Mouse (Mus musculus): ENCODE measurements around the gene Gnptab.
A peak's percentile ranks its signal among the peaks of the same experiment; 100 is the strongest.

The Gnptab gene

GRCm38 (mm10) chr10:88376770-88377169, 2.2 kb upstream of the Gnptab start:
- DNase-seq (ENCODE audit: low spot score in 2 of 2), result peak; percentile 96 to 97

- DNase-seq (ENCODE audit: low spot score in 2 of 2), result no peak
Observed at GRCm38 (mm10) chr10:88377666-88378065, 1.3 kb upstream of the Gnptab start.

- DNase-seq (ENCODE audit: low spot score in 2 of 2), result peak; percentile 33 to 40
Observed at GRCm38 (mm10) chr10:88380002-88380401, 1.1 kb downstream of the Gnptab start.

- DNase-seq (ENCODE audit: low spot score in 2 of 2), result no peak
Observed at GRCm38 (mm10) chr10:88380430-88381060, 1.6 kb downstream of the Gnptab start.

GRCm38 (mm10) chr10:88381286-88381685, 2.4 kb downstream of the Gnptab start:
- DNase-seq (ENCODE audit: low spot score in 2 of 2), result no peak

- no peak for DNase-seq (ENCODE audit: low spot score in 2 of 2)
Observed at GRCm38 (mm10) chr10:88382009-88382408, 3.1 kb downstream of the Gnptab start.

GRCm38 (mm10) chr10:88383479-88383878, 4.5 kb downstream of the Gnptab start:
- no peak for DNase-seq (ENCODE audit: low spot score in 2 of 2)

GRCm38 (mm10) chr10:88384081-88384480, 5.1 kb downstream of the Gnptab start:
- DNase-seq (ENCODE audit: low spot score in 2 of 2), result no peak

GRCm38 (mm10) chr10:88385290-88385689, 6.4 kb downstream of the Gnptab start:
- DNase-seq (ENCODE audit: low spot score in 2 of 2), result no peak

GRCm38 (mm10) chr10:88385758-88386157, 6.8 kb downstream of the Gnptab start:
- DNase-seq (ENCODE audit: low spot score in 2 of 2), result no peak

GRCm38 (mm10) chr10:88386251-88386650, 7.3 kb downstream of the Gnptab start:
- no peak for DNase-seq (ENCODE audit: low spot score in 2 of 2)

- DNase-seq (ENCODE audit: low spot score in 2 of 2), result no peak
Observed at GRCm38 (mm10) chr10:88389576-88389975, 10.6 kb downstream of the Gnptab start.

- no peak for DNase-seq (ENCODE audit: low spot score in 2 of 2)
Observed at GRCm38 (mm10) chr10:88390096-88390790, 11.3 kb downstream of the Gnptab start.

- DNase-seq (ENCODE audit: low spot score in 2 of 2), result no peak
Observed at GRCm38 (mm10) chr10:88391495-88391894, 12.6 kb downstream of the Gnptab start.

- DNase-seq (ENCODE audit: low spot score in 2 of 2), result peak in 1 of 2 experiments; percentile 35
Observed at GRCm38 (mm10) chr10:88392181-88392847, 13.4 kb downstream of the Gnptab start.

GRCm38 (mm10) chr10:88398668-88399243, 19.8 kb downstream of the Gnptab start:
- DNase-seq (ENCODE audit: low spot score in 2 of 2), result no peak

- DNase-seq (ENCODE audit: low spot score in 2 of 2), result no peak
Observed at GRCm38 (mm10) chr10:88399271-88399670, 20.3 kb downstream of the Gnptab start.

- DNase-seq (ENCODE audit: low spot score in 2 of 2), result no peak
Observed at GRCm38 (mm10) chr10:88403021-88403420, 24.1 kb downstream of the Gnptab start.

GRCm38 (mm10) chr10:88404220-88404619, 25.3 kb downstream of the Gnptab start:
- DNase-seq (ENCODE audit: low spot score in 2 of 2), result no peak

- DNase-seq (ENCODE audit: low spot score in 2 of 2), result peak in 1 of 2 experiments; percentile 17
Observed at GRCm38 (mm10) chr10:88405812-88406211, 26.9 kb downstream of the Gnptab start.

GRCm38 (mm10) chr10:88407875-88408631, 29.1 kb downstream of the Gnptab start:
- no peak for DNase-seq (ENCODE audit: low spot score in 2 of 2)

GRCm38 (mm10) chr10:88409751-88410150, 30.8 kb downstream of the Gnptab start:
- DNase-seq (ENCODE audit: low spot score in 2 of 2), result no peak

All from frontal cortex, postnatal 36 days (tissue).